Mouse (Mus musculus): ENCODE measurements around the gene Ncmap. TPM values are rescaled to one million over a fixed set of nuclear protein-coding genes. Genes with fewer than 3 reads are reported as not detected.
A peak's percentile ranks its signal among the peaks of the same experiment; 100 is the strongest.

The Ncmap gene
- total and polyA plus RNA-seq, 3 experiments = not detected

- peaks cover 0 to 36% of the 10 kb centered on the region in 2 experiments; a peak in 2 of 4 replicates for H3K4me1 ChIP-seq (ENCODE audit: control insufficient read depth in 1 of 2, insufficient read depth in 2 of 2)
- DNase-seq (ENCODE audit: extremely low read depth) = no peak
- no peak overlapping the region for H3K27ac ChIP-seq (ENCODE audit: insufficient read depth, low read depth)
- no peak for TF ChIP-seq BHLHE40 (IDR thresholded peaks at IDR 0.05; ENCODE audit: low read depth, low read length)
- no peak for TF ChIP-seq IRF4 (IDR thresholded peaks at IDR 0.05; ENCODE audit: low read depth, low read length)
- no peak for TF ChIP-seq MAX (IDR thresholded peaks at IDR 0.05; ENCODE audit: low read length)
- no peak for TF ChIP-seq ZNF384 (IDR thresholded peaks at IDR 0.05; ENCODE audit: low read depth, low read length)
- no peak for TF ChIP-seq EP300 (IDR thresholded peaks at IDR 0.05; ENCODE audit: low read length)
- no peak for TF ChIP-seq NELFE (IDR thresholded peaks at IDR 0.05; ENCODE audit: low read depth, low read length)
- TF ChIP-seq RCOR1 (conservative IDR thresholded peaks at IDR 0.05; ENCODE audit: low read depth, low read length) = no peak
- no peak for TF ChIP-seq SMC3 (IDR thresholded peaks at IDR 0.05; ENCODE audit: low read depth, low read length)
- no peak for TF ChIP-seq TBP (conservative IDR thresholded peaks at IDR 0.05; ENCODE audit: low read depth, low read length)
- no peak for TF ChIP-seq HCFC1 (IDR thresholded peaks at IDR 0.05; ENCODE audit: low read depth, low read length)
- no peak for TF ChIP-seq MAZ (IDR thresholded peaks at IDR 0.05; ENCODE audit: low read depth, low read length)
- TF ChIP-seq POLR2A (IDR thresholded peaks at IDR 0.05; ENCODE audit: low read depth, low read length) = no peak
- TF ChIP-seq ELF1 (IDR thresholded peaks at IDR 0.05; ENCODE audit: low read depth, low read length) = no peak
- no peak for TF ChIP-seq MEF2A (IDR thresholded peaks at IDR 0.05; ENCODE audit: borderline replicate concordance, low read depth, low read length)
- TF ChIP-seq ZKSCAN1 (IDR thresholded peaks at IDR 0.05; ENCODE audit: borderline replicate concordance, low read depth, low read length) = no peak
- no peaks in the 10 kb centered on the region for H3K9me3 ChIP-seq (replicated peaks; ENCODE audit: low read length)
- H3K4me2 ChIP-seq (ENCODE audit: insufficient read depth, low read depth, poor library complexity, severe bottlenecking) = no peak overlapping the region
- peaks cover 3% of the 10 kb centered on the region for H3K27me3 ChIP-seq (replicated peaks)
- no peaks in the 10 kb centered on the region for H3K36me3 ChIP-seq (replicated peaks in 1 of 2; ENCODE audit: control insufficient read depth in 1 of 2, insufficient read depth in 1 of 2, low read length in 1 of 2)
- dilution Hi-C loops (cut with MboI; ENCODE audit: extremely low pct_ligation_motif_present, extremely low pct_unique_long_range_greater_than_20kb, low sequenced_read_pairs) = no loop called here
- in situ Hi-C loops (cut with MboI; ENCODE audit: low pct_ligation_motif_present, low pct_unique_long_range_greater_than_20kb, low sequenced_read_pairs) = no loop called here
- no peak overlapping the region for H3K4me3 ChIP-seq (replicated peaks in 1 of 3; ENCODE audit: low read depth in 2 of 3, low read length in 2 of 3, poor library complexity in 1 of 3)
- no peak overlapping the region for H3K9ac ChIP-seq (ENCODE audit: insufficient read depth, low read depth)
- no peaks in the 10 kb centered on the region for H3K79me2 ChIP-seq (replicated peaks; ENCODE audit: control insufficient read depth, extremely low read depth, insufficient read depth, poor library complexity, severe bottlenecking)
These were observed 38.3 kb upstream of the Ncmap start for GRCm38 (mm10) chr4:135436291-135436690.

- Histone ChIP-seq H3K9ac (ENCODE audit: insufficient read depth, low read depth) (peak overlapping the region; percentile 53), H3K27ac (ENCODE audit: insufficient read depth, low read depth) (no peak overlapping the region), H3K4me3 (replicated peaks in 1 of 3; ENCODE audit: low read depth in 2 of 3, low read length in 2 of 3, poor library complexity in 1 of 3) (peak overlapping the region; percentile 53 to 57 (median 54)), H3K9me3 (replicated peaks; ENCODE audit: low read length) (no peaks in the 10 kb centered on the region), H3K36me3 (replicated peaks in 1 of 2; ENCODE audit: control insufficient read depth in 1 of 2, insufficient read depth in 1 of 2, low read length in 1 of 2) (no peaks in the 10 kb centered on the region), H3K4me1 (ENCODE audit: control insufficient read depth in 1 of 2, insufficient read depth in 2 of 2) (peaks cover 0 to 35% of the 10 kb centered on the region in 2 experiments; a peak in 2 of 4 replicates), H3K27me3 (replicated peaks) (peaks cover 3% of the 10 kb centered on the region), H3K4me2 (ENCODE audit: insufficient read depth, low read depth, poor library complexity, severe bottlenecking) (peak overlapping the region; percentile 58), H3K79me2 (replicated peaks; ENCODE audit: control insufficient read depth, extremely low read depth, insufficient read depth, poor library complexity, severe bottlenecking) (no peaks in the 10 kb centered on the region)
- dilution Hi-C loops (cut with MboI; ENCODE audit: extremely low pct_ligation_motif_present, extremely low pct_unique_long_range_greater_than_20kb, low sequenced_read_pairs) (no loop called here), in situ Hi-C loops (cut with MboI; ENCODE audit: low pct_ligation_motif_present, low pct_unique_long_range_greater_than_20kb, low sequenced_read_pairs) (no loop called here)
- TF ChIP-seq MAX (IDR thresholded peaks at IDR 0.05; ENCODE audit: low read length) (no peak), PAX5 (IDR thresholded peaks at IDR 0.05; ENCODE audit: low read length) (no peak), E2F4 (IDR thresholded peaks at IDR 0.05; ENCODE audit: insufficient replicate concordance, low read depth, low read length) (no peak), ETS1 (conservative IDR thresholded peaks at IDR 0.05; ENCODE audit: low read depth, low read length) (no peak), KAT2A (IDR thresholded peaks at IDR 0.05; ENCODE audit: insufficient replicate concordance, low read length) (no peak), RAD21 (IDR thresholded peaks at IDR 0.05; ENCODE audit: low read depth, low read length) (no peak), JUND (conservative IDR thresholded peaks at IDR 0.05; ENCODE audit: low read depth, low read length) (no peak), BHLHE40 (IDR thresholded peaks at IDR 0.05; ENCODE audit: low read depth, low read length) (no peak), USF2 (conservative IDR thresholded peaks at IDR 0.05; ENCODE audit: low read depth, low read length) (no peak)
- no peak for DNase-seq (ENCODE audit: extremely low read depth)
These were observed 36.4 kb upstream of the Ncmap start for GRCm38 (mm10) chr4:135434395-135434789.

Measured in CH12.LX (cell line).